Mouse (Mus musculus) embryonic facial prominence, embryonic 14.5 days (tissue): Measurements from ENCODE around the gene Mosmo. TPM values are rescaled to one million over a fixed set of nuclear protein-coding genes. Genes with fewer than 3 reads are reported as not detected.

ENCODE experiments used
- ATAC-seq: fragments of 200-750 bp; cut with Nextera tagmentation; 2 replicates; pipeline ENCODE4 v1.8.0; 2017; ENCODE audit warnings: low read depth, moderate number of reproducible peaks, moderate TSS enrichment
- DNase-seq: peaks from one replicate; pipeline ENCODE4 v3.0.0-alpha.2; 2015; ENCODE audit warnings: low spot score
- H3K27ac ChIP-seq: fragments of 300-500 bp; sonication (generic); replicated peaks from 2 replicates; pipeline ENCODE4 v1.5.1; 2014; ENCODE audit warnings: low read depth, mild to moderate bottlenecking, low read length, moderate library complexity
- H3K27me3 ChIP-seq: fragments of 300-500 bp; sonication (generic); replicated peaks from 2 replicates; pipeline ENCODE4 v1.6.1; 2014; ENCODE audit warnings: low read length; ENCODE audit not compliant: control insufficient read depth, insufficient read depth
- H3K36me3 ChIP-seq: fragments of 300-500 bp; sonication (generic); 2 replicates; pipeline ENCODE4 v1.6.1; 2014; ENCODE audit warnings: low read length, mixed read lengths; ENCODE audit not compliant: control insufficient read depth, insufficient read depth
- H3K4me1 ChIP-seq: fragments of 300-500 bp; sonication (generic); 2 replicates; pipeline ENCODE4 v1.6.1; 2014; ENCODE audit warnings: antibody characterized with exemption, low read length; ENCODE audit not compliant: control insufficient read depth, insufficient read depth
- H3K4me2 ChIP-seq: fragments of 300-500 bp; sonication (generic); 2 replicates; pipeline ENCODE4 v1.6.1; 2014; ENCODE audit warnings: low read depth, mild to moderate bottlenecking, low read length, moderate library complexity, mixed read lengths
- H3K4me3 ChIP-seq: fragments of 300-500 bp; sonication (generic); 2 replicates; pipeline ENCODE4 v1.5.1; 2014; ENCODE audit warnings: low read depth, mild to moderate bottlenecking, low read length
- H3K9ac ChIP-seq: fragments of 300-500 bp; sonication (generic); 2 replicates; pipeline ENCODE4 v1.6.1; 2014; ENCODE audit warnings: low read depth, mild to moderate bottlenecking, low read length, moderate library complexity, mixed read lengths
- H3K9me3 ChIP-seq: fragments of 300-500 bp; sonication (generic); 2 replicates; pipeline ENCODE4 v1.6.1; 2016; ENCODE audit warnings: low read length; ENCODE audit not compliant: control insufficient read depth
- WGBS: fragments of 180-500 bp; shearing (Covaris S2); extraction: QIAGEN DNeasy Blood & Tissue Kit; methylation state at CpG from one replicate; pipeline ENCODE4 v1.1.7; 2014; 5-methylcytosine and 5-hydroxymethylcytosine counted together
- polyA plus RNA-seq: library from polyadenylated mRNA; unstranded; fragments of >200 nt; fragmentation: Nextera tagmentation; extraction: Ambion mirVana; gene quantifications from 2 replicates; pipeline ENCODE4 v1.2.1, GENCODE M21; 2014

The Mosmo gene
- polyA plus RNA-seq, 1 experiment from 2014 or later, result 15.6 TPM

- DNase-seq (no peak), ATAC-seq (no peak)
- Histone ChIP-seq H3K9me3 (no peaks in the 10 kb centered on the region), H3K27ac (no peak within 1 kb of the TSS), H3K4me3 (no peak within 1 kb of the TSS), H3K27me3 (no peaks in the 10 kb centered on the region), H3K4me1 (no peaks in the 10 kb centered on the region), H3K4me2 (no peak within 1 kb of the TSS), H3K36me3 (no peaks in the 10 kb centered on the region), H3K9ac (no peak within 1 kb of the TSS)
- 77% methylated on average over 6 of the region's 6 CpGs for whole genome bisulfite sequencing
Measured at GRCm38 (mm10) chr7:120739018-120739417, 61.6 kb downstream of the Mosmo start, which contains the start of gene Vwa3a. Gene Vwa3a, plus strand, starts transcription at chr7:120739318.

DNA sequence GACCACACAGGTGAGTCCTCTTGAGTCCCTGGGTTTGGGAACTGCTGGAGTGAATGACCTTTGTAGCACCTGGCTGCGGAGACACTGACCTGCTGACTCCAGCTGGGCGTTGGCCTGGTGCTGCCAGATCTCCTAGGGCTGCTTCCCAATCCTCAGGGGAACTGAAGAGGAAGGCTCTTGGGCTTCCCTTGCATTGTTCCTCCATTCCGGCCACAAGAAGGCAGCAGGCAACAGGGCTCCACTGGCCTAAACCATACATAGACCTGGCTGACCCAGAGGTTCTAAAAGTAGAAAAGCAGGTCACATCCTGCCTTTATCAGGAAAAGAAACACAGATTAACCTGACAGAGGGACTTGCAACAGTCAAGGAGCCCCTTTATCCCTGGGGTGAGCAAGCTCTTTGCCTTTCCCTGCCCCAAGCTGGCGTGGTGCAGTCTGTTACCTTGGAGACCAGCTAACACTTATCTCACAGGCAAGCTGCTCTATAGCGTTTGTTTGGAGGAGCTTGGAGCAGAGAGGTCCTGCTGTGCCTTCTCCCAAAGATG lies 62.2 kb downstream of the Mosmo start:
- WGBS, result 19% methylated on average over 5 of the region's 5 CpGs
- Histone ChIP-seq H3K4me3 (no peak overlapping the region), H3K9ac (no peak overlapping the region), H3K4me1 (no peaks in the 10 kb centered on the region), H3K27ac (no peak overlapping the region), H3K9me3 (no peaks in the 10 kb centered on the region), H3K4me2 (no peak overlapping the region), H3K36me3 (no peaks in the 10 kb centered on the region), H3K27me3 (no peaks in the 10 kb centered on the region)
- no peak for DNase-seq
- ATAC-seq, result no peak

DNA sequence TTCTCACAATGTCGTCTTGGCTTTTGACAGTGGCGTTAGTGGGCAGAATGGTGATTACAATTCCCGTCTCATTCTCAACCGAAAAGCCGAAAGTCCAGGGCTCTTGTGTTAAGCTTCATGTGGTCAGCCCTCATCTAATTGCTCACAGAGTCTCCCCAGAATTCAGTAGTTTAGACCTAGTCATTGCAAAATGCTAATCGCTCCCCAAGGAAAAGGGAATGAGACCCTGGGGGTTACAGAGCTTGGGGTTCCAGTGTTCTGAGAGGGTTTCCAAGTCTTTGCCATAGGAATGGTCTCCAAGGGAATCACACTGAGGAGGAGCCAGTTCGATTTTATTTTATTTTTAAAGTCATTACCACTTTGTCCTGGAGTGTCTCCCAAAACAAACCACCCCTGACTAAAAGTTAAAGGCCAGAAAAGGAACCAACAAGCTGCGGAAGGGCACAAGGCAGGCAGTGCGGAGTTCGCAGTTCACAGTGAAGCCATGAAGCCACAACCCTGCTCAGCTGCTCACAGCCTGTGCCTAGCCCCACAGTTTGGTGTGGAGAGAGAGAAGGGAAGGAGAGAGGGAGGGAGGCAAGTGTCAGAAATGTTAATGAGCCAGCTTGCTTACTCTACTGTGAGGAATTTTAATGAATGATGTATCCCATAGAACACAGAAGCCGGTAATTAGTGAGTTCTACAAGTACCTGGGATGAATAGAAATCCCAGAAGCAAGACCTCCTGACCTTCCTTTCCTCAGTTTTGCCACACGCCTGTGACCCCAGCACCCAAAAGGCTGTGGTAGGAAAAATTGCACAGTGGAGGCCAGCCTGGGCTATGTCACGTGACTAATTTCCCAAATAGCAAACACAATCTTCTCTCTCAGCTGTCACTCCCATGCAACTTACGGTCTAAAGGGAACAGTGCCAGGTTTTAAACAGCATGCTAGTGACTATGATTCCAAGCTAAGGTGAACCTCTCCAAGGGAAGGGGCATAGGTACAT lies 66.2 kb downstream of the Mosmo start:
- Histone ChIP-seq H3K4me3 (no peak overlapping the region), H3K36me3 (no peaks in the 10 kb centered on the region), H3K4me1 (no peaks in the 10 kb centered on the region), H3K27me3 (no peaks in the 10 kb centered on the region), H3K4me2 (no peak overlapping the region), H3K9me3 (no peaks in the 10 kb centered on the region), H3K27ac (no peak overlapping the region), H3K9ac (no peak overlapping the region)
- DNase-seq, result no peak
- WGBS, result 78% methylated on average over 14 of the region's 14 CpGs
- ATAC-seq, result no peak

DNA sequence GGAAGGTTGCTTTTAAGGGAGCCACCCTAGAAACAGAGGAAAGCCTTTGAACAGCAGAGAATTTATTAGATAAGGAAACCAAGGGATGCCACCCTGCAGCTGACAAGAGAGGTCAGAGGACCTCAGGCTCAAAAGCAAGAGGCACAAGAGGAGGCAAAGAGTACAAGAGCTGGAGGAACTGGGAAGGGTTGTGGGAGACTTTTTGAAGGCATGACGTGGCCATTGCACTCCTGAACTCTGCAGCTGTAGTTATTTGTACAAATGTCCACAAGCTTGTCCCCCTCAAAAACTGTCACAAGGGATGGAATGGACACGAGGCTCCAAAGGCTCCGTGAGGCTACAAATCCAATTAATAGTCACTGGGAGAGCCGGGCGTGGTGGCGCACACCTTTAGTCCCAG lies 67.2 kb downstream of the Mosmo start:
- no peak for ATAC-seq
- DNase-seq, result no peak
- no peak overlapping the region for H3K27ac ChIP-seq
- H3K36me3 ChIP-seq, result no peaks in the 10 kb centered on the region
- H3K4me1 ChIP-seq, result no peaks in the 10 kb centered on the region
- no peaks in the 10 kb centered on the region for H3K27me3 ChIP-seq
- no peaks in the 10 kb centered on the region for H3K9me3 ChIP-seq
- WGBS, result 86% methylated on average over 6 of the region's 6 CpGs
- H3K4me2 ChIP-seq, result no peak overlapping the region
- H3K4me3 ChIP-seq, result no peak overlapping the region
- H3K9ac ChIP-seq, result no peak overlapping the region

- no peak for DNase-seq
- no peaks in the 10 kb centered on the region for H3K4me1 ChIP-seq
- H3K4me2 ChIP-seq, result no peak overlapping the region
- no peak overlapping the region for H3K27ac ChIP-seq
- 71% methylated on average over 3 of the region's 3 CpGs for WGBS
- no peak for ATAC-seq
- H3K4me3 ChIP-seq, result no peak overlapping the region
- no peaks in the 10 kb centered on the region for H3K36me3 ChIP-seq
- no peaks in the 10 kb centered on the region for H3K27me3 ChIP-seq
- H3K9ac ChIP-seq, result no peak overlapping the region
- H3K9me3 ChIP-seq, result no peaks in the 10 kb centered on the region
Measured at GRCm38 (mm10) chr7:120746029-120746428, 68.6 kb downstream of the Mosmo start.

DNA sequence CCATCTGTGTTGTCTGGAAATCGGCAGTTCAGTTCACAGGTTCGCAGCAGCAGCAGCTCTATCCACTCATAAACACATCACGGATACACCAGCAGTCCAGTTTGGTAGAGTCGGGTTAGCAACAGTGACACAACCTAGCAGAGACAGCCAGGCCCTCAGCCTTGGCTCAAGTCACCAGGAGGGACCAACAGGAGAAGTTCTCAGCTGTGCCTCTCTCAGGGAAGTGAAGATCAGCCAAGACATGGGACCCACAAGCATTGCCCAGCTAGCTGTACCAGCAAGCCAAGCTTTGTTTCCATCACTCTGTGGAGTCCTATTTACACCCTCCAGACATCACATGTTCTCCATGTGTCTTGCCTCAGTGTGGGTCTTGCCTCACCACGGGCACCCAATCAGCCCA lies 69.4 kb downstream of the Mosmo start:
- no peak for DNase-seq
- Histone ChIP-seq H3K27me3 (no peaks in the 10 kb centered on the region), H3K9me3 (no peaks in the 10 kb centered on the region), H3K27ac (no peak overlapping the region), H3K4me2 (no peak overlapping the region), H3K4me3 (no peak overlapping the region), H3K36me3 (no peaks in the 10 kb centered on the region), H3K4me1 (no peaks in the 10 kb centered on the region), H3K9ac (no peak overlapping the region)
- no peak for ATAC-seq
- WGBS, result 85% methylated on average over 5 of the region's 5 CpGs

DNA sequence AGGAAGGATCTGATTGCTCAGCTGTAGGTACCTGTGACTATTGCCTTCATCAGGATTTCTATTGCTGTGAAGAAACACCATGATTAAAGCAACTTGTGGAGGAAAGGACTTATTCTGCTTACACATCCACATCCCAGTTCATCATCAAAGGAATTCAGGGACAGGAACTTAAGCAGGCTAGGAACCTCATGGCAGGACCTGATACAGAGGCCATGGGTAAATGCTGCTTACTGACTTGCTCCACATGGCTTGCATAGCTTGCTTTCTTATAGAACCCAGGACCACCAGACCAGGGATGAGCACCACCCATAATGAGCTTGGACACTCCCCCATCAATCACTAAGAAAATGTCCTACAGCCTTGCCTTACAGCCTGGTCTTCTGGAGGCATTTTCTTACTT lies 71.1 kb downstream of the Mosmo start:
- no peaks in the 10 kb centered on the region for H3K27me3 ChIP-seq
- H3K4me3 ChIP-seq, result no peak overlapping the region
- H3K9ac ChIP-seq, result no peak overlapping the region
- H3K36me3 ChIP-seq, result no peaks in the 10 kb centered on the region
- H3K27ac ChIP-seq, result no peak overlapping the region
- no peaks in the 10 kb centered on the region for H3K9me3 ChIP-seq
- no peak overlapping the region for H3K4me2 ChIP-seq
- no peak for DNase-seq
- ATAC-seq, result no peak
- no peaks in the 10 kb centered on the region for H3K4me1 ChIP-seq

DNA sequence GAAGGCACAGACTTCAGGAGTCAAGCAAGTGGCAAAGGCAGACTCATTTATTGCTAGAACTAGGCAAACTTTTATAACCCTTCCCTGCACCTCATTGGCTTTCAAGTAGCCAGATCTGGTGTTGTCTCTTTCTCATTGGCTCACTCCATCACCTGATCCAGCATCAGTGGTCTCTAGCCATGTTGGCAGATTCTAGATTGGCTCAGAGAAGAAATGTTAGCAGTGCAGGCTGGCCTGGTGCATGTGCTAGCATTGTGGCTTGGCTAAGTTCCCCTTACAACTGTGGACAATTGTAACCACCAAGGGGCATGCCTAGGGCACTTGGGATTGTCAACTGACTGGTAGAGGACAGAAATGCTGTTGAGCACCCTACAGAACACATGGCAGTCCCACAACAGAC lies 73.9 kb downstream of the Mosmo start:
- ATAC-seq, result no peak
- Histone ChIP-seq H3K4me1 (no peaks in the 10 kb centered on the region), H3K9me3 (no peaks in the 10 kb centered on the region), H3K4me3 (no peak overlapping the region), H3K27me3 (no peaks in the 10 kb centered on the region), H3K9ac (no peak overlapping the region), H3K4me2 (no peak overlapping the region), H3K27ac (no peak overlapping the region), H3K36me3 (no peaks in the 10 kb centered on the region)
- no peak for DNase-seq

DNA sequence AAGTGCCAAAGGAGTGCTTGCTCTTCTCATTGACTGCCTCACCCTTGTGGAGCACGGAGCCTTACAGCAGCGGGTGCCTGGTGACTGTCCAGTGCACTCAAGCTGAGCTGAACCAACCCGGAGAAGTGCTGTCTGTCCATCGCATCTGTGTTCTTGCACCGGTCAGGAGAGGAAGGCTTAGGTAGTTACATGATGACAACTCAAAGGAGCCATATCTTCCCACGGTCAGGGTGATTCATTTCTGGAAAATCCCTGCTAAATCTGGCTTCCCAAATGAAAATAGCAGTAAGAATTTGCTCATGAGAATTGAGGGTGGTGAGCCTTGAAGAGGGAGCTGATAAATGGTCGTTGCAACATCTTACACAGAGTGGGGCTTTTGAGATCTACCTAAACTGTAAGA lies 74.5 kb downstream of the Mosmo start:
- no peak overlapping the region for H3K9ac ChIP-seq
- H3K36me3 ChIP-seq, result no peaks in the 10 kb centered on the region
- no peaks in the 10 kb centered on the region for H3K4me1 ChIP-seq
- 86% methylated on average over 7 of the region's 7 CpGs for WGBS
- H3K27me3 ChIP-seq, result no peaks in the 10 kb centered on the region
- H3K9me3 ChIP-seq, result no peaks in the 10 kb centered on the region
- no peak overlapping the region for H3K27ac ChIP-seq
- H3K4me3 ChIP-seq, result no peak overlapping the region
- no peak for DNase-seq
- H3K4me2 ChIP-seq, result no peak overlapping the region
- ATAC-seq, result no peak
